Mouse (Mus musculus) adrenal gland, adult 2 months (tissue): Measurements from ENCODE around the gene Zrsr2. TPM values are rescaled to one million over a fixed set of nuclear protein-coding genes. Genes with fewer than 3 reads are reported as not detected.

Source experiments
- DNase-seq: peaks from one replicate; pipeline ENCODE4 v3.0.0; 2021
- polyA plus RNA-seq: library from polyadenylated mRNA; depleted of rRNA; stranded (reverse); fragments of >200 nt; gene quantifications from 2 replicates; pipeline ENCODE4 v1.2.3, GENCODE M21; 2012; rRNA removed
- total RNA-seq, 2 experiments: library from RNA; stranded (reverse); gene quantifications; 2 replicates each; pipeline ENCODE4 v1.2.3; 2021

Zrsr2 gene
- total and polyA plus RNA-seq, 3 experiments: 5.9 to 23.9 (median 21.9) TPM

DNA sequence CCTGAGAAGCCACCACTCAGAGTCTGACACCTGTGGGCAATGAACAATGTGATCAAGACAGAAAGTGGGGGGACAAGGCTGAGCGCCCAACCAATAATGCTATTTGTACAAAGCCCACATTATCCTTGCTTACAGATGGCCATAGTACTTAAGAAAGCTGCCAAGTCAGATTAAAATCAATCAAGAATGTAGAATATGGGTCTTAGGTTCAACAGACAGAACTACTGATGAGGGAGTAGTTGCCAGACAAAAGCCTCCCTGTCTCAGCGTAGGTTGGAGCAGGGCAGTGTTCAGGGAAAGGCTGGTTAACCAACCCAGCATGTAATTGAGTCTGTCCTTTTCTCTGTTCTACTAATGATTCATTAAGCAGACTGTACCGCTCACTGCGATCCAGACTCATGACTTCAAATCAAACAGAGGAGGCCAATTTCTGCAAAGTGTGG, 72.9 kb downstream of the Zrsr2 start:
- DNase-seq: no peak

Other genes starting within 250 kb of the Zrsr2 start
- gene Rnf138rt1, start 197.3 kb downstream of the Zrsr2 start, total RNA-seq: under 1 TPM; 0.66 to 0.72 TPM
- gene Rnf138rt1, start 197.3 kb downstream of the Zrsr2 start, polyA plus RNA-seq: 0.35 and 0.49 TPM in 2 replicates
- 10 to 100 TPM; 12.1 to 17.2 TPM for gene Ap1s2, start 49.6 kb downstream of the Zrsr2 start, total RNA-seq
- 4.6 and 5.0 TPM in 2 replicates for gene Ap1s2, start 49.6 kb downstream of the Zrsr2 start, polyA plus RNA-seq
- 10 to 100 TPM; 22.5 to 49.6 TPM for gene Car5b, start 69.3 kb upstream of the Zrsr2 start, total RNA-seq
- 5.0 and 10.2 TPM in 2 replicates for gene Car5b, start 69.3 kb upstream of the Zrsr2 start, polyA plus RNA-seq
- gene Siah1b, start 117.8 kb upstream of the Zrsr2 start, total RNA-seq: 1 to 10 TPM; 5.4 to 7.3 TPM
- gene Siah1b, start 117.8 kb upstream of the Zrsr2 start, polyA plus RNA-seq: 5.7 and 6.1 TPM in 2 replicates
- gene Cltrn, start 130.2 kb upstream of the Zrsr2 start, total RNA-seq: under 1 TPM in 1 of 2 experiments, not detected in 1; 0.24 TPM
- not detected in 2 replicates for gene Cltrn, start 130.2 kb upstream of the Zrsr2 start, polyA plus RNA-seq
- gene Ace2, start 180.7 kb upstream of the Zrsr2 start, total RNA-seq: 1 to 10 TPM; 5.3 to 8.7 TPM
- gene Ace2, start 180.7 kb upstream of the Zrsr2 start, polyA plus RNA-seq: 0.31 and 0.37 TPM in 2 replicates